Mouse (Mus musculus): Measurements from ENCODE around the gene Rars. TPM values are rescaled to one million over a fixed set of nuclear protein-coding genes. Genes with fewer than 3 reads are reported as not detected.

Rars gene
- total RNA-seq, 2 experiments from 2014 or later = 51.2 to 55.9 TPM

DNA sequence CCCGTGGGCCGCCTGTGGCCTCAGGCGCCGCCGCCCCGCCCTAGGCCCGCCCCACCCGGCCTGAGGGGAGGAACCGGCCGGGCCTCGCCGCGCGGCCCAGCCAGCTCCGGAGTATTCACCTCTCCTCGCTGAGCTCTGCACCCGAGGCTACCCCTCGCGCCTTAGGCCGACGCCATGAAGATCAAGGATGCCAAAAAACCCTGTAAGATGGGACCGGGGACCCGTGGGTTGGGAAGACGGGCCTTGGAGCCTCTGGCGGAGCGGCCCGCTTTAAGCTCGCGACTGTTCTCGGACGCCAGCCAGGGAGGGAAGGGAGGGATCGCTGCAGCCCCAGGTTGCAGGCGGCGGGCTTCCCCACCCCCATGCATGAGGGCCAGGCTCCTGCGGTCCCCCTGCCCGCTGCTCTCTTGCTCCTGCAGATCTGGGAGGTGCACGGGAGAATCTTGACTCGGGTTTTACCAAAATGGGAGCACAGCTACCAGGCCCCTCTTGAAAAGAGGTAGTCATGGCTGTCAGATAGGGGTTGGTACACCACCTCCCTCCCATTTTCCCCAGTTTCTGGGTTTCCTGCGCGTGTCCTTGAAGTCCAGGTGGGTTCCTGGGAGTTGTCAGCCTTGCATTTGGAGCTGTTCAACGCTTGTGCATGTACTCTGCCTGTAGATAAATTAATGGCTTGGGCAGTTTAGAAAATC lies 64.4 kb downstream of the Rars start:
- DNase-seq (ENCODE audit: low spot score in 2 of 2) = peak; percentile 81 to 83

DNA sequence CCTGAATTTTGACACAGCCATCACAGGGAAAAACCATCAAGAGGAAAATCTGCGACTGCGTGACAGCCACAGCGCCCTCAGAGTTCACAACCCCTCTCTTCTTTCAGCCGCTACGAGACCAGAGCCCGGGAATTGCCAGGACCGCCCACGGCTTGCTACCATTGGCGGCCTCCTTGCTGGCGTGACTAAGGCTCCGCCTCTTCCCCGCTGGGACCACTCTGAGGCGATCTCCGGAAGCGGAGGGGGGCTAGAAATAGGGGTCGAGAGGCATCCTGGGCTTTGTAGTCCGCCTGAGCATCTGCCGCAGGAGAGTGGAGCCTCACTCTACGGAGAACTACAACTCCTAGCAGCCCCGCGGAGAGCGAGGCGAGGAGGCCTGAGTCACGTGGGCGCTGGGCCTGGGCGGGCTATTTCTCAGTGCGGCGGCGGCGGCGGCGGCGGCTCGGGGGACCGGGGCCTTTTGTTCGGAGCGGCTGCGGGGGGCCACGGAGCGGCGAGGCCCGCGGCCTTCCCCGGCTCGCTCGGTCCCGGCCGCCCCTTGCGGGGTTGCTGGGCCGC lies 65.0 kb downstream of the Rars start, which contains the start of gene Pank3:
Gene Pank3, plus strand, starts transcription at position 297 of the 558 bp plus-strand sequence.
- peak; percentile 93 to 95 for DNase-seq (ENCODE audit: low spot score in 2 of 2)

- no peak for DNase-seq (ENCODE audit: low spot score in 2 of 2)
Measured at GRCm38 (mm10) chr11:35766845-35767244, 67.5 kb downstream of the Rars start.

GRCm38 (mm10) chr11:35760627-35761003 lies 73.7 kb downstream of the Rars start:
- DNase-seq (ENCODE audit: low spot score in 2 of 2) = no peak

GRCm38 (mm10) chr11:35760001-35760626 lies 74.2 kb downstream of the Rars start:
- no peak for DNase-seq (ENCODE audit: low spot score in 2 of 2)

Small RNAs within 50 kb of the gene (microRNA-seq; reads per million reads assigned to microRNA genes)
- 12.7 to 13.1 reads per million in 2 experiments for gene Mir103-1

Other genes with a start within 250 kb of the Rars start
- 10 to 100 TPM; 63.3 to 64.6 TPM for gene Pank3, start 65.0 kb downstream of the Rars start, total RNA-seq (2021)
- gene Fbll1, start 35.6 kb downstream of the Rars start, total RNA-seq (2021) = 10 to 100 TPM; 51.2 to 54.3 TPM
- 100 to 1,000 TPM; 104 to 133 TPM for gene Wwc1, start 146.0 kb upstream of the Rars start, total RNA-seq (2021)

Data from layer of hippocampus, postnatal 10 days (tissue).